Mouse (Mus musculus) urinary bladder, postnatal 25 days (tissue): ENCODE results near the gene Mrpl27.
"Not testable (repeated sequence)": the region's sequence is repeated elsewhere in the genome, so short reads cannot be mapped to it uniquely, and the experiment has no call there.

Experiments used
- DNase-seq: peaks from one replicate; pipeline ENCODE4 v3.0.0; 2022; ENCODE audit warnings: low spot score

Gene Mrpl27

DNA sequence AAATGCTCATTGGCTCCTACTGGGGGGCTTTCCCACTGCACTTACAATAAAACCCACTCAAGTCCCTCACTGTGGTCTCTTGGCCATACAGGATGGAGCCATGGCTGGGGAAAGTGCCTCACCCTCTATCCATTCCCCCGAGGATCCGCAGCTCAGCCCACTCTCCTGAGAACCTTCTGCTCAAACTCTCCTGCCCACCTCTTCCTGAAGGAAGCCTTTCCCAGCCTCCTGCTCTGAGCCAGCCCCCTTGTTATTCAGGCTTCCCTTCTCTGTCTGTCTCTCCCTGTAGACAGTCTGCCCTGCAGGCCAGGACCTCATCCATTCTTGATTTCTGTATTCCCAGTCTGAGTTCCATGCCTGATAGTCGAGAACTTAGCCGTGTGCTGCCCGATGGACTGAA lies 21.4 kb downstream of the Mrpl27 start:
- no peak for DNase-seq

DNA sequence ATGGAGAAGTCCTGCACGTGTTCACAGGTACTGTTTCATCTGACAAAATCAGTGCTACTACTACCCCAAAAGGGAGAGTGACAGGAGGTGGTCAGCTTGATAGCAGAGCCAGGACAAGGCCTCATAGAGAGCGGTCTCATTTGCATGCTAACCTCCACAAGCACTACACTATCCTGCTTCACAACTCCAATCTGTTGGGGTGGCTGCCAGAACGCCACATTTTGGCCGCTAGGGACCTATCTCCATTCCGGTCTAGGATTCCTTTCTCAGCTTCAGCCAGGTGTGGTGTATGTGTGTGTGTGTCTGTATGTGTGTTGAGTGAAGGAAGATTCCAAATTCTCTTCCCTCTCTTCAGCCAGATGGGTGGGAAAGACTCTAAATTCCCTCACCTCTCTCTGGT lies 21.9 kb downstream of the Mrpl27 start:
- DNase-seq: no peak

DNA sequence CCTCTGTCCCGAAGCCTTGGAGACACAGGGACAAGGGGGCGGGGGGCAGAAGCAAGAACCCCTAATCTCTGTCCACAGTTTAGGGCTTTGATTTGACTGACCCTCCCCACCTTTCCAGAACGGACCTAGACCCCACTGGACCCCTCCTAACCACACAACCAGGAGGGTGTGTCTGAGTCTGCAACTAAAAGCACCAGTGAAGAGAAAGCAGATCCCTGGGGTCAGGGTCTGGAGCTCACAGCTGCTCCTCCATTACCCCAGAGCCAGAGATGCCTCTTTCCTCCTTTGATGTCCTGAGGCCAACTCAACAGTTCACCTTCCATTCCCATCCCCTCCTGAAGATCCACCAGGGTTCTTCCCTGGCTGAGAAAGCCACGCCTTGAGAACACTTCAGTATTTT lies 22.7 kb downstream of the Mrpl27 start:
- no peak for DNase-seq

DNA sequence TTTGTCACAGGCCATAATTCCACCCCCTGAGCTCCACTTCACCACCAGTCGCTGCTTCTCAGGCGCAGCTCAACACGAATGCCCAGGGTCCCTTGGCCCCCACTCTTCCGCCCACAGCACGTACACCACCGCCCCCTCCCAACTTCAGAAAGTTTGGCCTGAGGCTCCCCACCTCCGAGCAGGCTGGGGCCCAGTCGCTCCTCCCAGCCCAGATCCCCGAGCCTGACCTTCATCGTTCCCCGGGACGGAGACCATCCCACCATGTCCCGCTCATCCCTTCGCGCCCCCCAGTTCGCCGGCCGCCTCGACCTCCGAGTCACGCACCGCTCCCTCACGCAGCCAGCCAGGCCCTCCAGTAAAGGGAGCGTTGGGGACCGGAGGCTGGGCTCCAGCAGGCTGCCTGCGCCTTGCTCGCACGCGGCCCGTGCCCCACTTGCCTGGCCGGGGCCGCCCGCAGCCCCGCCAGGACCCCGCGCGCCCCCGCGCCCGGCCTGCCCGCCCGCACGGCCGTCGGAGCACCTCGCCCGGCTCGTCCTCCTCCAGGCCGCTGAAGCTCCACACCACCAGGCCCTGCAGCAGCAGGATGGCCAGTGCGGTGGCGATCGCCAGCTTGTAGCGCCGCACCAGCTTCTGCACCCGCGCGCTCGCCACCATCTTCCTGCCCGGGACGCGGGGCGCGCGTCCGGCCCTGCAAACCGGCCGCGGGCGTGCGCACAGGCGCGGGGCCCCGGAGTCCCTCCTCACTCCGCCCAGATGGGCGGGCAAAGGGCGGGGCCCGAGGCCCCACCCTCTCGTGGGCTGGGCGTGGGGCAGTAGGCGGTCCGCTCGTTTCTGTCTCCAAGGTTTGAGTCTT lies 23.4 kb downstream of the Mrpl27 start, which contains the start of gene Xylt2:
Xylt2 (minus strand) TSS at position 762 of the 853 bp plus-strand sequence.
- DNase-seq: peak; percentile 91

DNA sequence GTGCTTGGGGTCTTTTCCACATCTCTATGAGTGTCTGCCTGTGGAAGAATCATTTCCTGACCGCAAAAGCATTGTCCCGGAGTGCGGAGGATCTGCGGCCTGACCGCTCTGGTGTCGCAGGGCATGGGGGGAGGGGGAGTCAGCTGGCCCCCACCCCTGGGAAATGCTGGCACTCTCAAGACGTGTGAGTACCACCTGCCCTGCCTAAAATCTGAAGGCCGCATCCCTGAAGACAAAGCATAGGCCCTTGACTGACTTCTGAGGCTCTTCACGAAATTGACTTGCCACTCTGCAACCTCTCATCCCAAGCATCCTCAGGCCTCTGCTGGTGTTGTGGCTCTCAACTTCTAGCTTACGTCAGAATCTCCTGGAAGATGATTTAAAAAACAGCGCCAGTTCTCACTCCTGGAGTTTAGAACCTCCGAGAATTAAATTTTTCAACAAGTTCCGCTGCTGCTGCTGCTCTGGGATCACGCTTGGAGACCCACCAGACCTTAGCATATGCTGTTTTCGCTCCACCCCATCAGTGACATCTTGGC lies 24.1 kb downstream of the Mrpl27 start:
- no peak for DNase-seq

DNA sequence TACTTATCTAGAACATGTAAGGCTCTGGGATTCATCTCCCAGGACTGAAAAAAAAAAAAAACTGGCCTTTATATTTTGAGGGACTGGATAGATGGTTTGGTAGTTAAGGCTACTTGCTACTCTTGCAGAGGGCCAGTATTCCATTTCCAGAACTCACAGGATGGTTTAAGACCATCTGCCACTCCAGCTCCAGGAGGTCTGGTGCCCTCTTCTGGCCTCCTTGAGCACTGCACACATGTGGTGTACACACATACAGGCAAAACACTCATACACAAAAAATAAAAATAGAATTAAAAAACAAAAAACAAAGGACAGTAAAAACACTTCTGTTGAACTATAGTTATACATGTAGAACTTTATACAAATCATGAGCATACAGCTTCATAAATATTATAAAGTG lies 27.1 kb downstream of the Mrpl27 start:
- DNase-seq: no peak

DNA sequence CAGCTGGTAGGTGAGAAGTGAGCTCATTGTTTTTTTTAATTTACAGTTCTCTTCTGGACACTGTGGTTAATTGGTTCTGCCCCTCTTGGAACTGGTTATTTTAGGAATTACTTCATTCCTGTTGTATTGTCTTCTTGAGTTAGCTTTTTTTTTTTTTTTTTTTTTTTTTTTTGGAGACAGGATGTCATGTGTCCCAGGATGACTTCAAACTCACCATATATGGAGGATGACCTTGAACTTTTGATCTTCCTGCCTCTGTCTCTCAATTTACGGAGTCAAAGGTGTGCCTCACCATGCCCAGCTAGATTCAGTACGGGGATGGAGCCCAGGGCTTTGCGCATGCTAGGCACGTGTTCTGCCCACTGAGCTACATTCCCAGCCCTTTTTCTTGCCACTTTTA lies 28.1 kb downstream of the Mrpl27 start:
- no peak for DNase-seq

DNA sequence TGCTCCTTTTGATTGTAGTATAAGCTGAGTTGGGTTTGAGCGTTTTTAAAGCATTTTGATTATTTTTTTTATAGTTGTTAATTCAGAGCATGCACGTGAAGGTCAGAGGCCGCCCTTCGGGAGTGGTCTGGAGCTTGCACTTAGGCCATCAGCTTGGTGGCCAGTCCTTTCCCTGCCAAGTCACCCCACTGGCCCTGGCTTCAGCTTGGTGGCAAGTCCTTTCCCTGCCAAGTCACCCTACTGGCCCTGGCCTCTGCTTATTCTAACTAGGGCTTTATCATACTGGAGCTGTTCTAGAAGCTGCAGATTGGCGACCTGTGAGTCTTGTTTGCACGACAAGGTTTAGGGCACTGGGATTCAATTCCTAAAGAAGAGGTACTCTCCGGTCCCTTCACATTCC lies 28.9 kb downstream of the Mrpl27 start:
- no peak for DNase-seq

DNA sequence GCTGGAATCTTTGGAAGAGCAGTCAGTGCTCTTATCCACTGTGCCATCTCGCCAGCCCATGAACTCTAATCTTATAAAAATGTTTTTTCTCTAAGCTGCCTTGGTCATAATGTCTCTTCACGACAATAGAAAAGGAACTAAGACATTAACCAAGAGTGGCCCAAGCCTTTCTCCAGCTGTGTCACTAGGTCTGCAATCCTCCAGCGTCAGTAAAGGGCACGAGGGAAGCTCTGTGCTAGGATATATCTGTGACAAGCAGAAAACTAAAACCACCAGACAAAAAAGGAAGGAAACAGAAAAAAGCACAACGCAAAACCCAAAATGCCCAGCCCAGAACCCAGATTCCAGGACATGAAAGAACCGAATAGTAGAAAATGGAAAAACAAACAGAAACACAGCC lies 33.6 kb downstream of the Mrpl27 start:
- DNase-seq: no peak

DNA sequence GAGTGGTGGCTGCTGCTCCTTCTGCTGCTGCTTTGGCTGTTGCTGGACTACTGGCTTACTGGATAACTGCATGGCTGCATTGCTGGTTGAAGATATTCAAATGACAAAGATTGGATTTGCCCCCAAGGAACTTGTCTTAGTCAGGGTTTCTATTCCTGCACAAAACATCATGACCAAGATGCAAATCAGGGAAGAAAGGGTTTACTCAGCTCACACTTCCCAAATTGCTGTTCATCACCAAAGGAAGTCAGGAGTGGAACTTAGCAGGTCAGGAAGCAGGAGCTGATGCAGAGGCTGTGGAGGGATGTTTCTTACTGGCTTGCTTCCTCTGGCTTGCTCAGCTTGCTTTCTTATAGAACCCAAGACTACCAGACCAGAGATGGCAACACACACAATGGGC lies 38.9 kb downstream of the Mrpl27 start:
- not testable (repeated sequence) for DNase-seq

DNA sequence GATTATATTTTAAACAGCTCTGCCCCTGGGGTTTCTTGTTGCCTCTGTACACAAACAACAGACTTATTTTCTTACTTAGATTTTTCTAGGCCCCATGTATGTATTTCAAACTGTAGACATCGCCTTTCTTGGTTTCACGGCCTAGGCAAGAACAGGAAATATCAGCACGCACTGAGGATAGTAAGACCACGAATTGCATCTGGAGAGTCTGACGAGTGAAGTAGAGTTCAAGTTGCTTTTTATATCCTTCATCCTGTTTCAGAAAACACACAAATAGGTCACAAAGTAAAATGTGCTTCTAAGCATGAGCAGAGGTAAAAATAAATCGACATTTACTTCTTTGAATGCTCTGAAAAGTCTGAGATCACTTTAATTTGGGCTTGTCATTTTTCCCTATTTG lies 41.9 kb downstream of the Mrpl27 start:
- no peak for DNase-seq

DNA sequence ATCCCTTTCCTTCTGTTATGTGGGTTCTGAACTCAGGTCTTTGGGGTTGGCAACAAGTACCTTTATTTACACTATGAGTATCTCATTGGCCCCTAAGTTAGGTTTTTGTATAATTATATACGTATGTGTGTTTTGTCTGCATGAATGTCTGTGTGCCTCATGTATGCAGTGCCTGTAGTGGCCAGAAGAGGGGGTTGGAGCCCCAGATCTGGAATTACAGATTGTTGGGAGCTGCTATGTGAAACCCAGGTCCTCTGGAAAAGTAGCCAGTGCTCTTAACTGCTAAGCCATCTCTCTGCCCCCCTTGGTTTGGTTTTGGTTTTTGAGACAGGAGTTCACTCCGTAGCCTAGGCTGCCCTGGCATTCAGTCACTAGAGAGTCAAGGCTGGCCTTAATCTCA lies 43.6 kb downstream of the Mrpl27 start:
- no peak for DNase-seq

DNA sequence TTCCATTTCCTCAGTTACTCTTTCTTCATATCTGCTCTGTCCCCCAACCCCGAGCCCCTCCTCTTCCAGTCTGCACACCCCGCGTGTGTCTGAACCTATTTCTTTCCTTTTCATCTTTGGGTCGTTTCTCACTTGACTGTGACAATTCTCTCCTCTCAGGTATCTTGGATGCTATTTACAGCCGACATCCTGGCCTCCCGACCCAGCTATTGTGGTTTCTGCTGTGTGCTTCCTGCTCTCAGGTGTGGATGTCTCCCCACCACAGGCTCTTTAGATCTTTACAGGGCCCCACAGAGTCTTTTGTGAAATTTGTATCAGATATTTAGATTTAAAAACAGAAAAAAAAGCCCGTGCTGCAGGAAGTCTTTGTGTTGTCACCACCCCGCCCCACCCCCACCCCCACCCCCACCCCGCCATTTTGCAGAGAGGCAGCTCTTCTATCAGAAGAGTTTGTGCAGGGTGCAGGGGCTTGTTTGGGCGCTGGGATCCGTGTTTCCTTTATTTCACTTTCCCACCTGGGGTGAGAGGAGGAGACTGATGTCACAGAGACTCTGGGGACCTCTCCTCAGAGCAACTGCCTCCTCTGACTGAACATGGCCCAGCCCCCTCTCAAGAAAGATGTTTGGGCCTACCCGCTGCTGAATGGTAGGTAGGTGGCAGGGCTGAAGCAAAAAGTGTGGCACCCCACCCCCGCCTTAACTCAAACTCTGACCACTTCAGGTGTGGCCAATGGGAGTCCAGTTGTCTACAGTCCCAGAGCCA lies 44.3 kb downstream of the Mrpl27 start:
- DNase-seq: no peak

DNA sequence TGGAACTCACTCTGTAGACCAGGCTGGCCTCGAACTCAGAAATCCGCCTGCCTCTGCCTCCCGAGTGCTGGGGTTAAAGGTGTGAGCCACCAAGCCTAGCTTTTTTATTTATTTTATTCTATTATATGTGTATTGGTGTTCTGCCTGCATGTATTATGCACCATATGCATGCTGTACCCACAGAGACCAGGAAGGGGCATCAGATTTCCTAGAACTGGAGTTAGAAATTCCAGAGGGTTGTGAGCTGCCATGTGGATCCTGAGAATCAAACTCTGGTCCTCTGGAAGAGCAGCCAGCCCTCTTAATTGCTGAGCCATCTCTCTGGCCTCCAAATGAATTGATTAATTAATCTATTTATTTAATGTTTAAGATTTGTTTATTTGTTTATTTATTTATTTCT lies 45.8 kb downstream of the Mrpl27 start:
- no peak for DNase-seq

DNA sequence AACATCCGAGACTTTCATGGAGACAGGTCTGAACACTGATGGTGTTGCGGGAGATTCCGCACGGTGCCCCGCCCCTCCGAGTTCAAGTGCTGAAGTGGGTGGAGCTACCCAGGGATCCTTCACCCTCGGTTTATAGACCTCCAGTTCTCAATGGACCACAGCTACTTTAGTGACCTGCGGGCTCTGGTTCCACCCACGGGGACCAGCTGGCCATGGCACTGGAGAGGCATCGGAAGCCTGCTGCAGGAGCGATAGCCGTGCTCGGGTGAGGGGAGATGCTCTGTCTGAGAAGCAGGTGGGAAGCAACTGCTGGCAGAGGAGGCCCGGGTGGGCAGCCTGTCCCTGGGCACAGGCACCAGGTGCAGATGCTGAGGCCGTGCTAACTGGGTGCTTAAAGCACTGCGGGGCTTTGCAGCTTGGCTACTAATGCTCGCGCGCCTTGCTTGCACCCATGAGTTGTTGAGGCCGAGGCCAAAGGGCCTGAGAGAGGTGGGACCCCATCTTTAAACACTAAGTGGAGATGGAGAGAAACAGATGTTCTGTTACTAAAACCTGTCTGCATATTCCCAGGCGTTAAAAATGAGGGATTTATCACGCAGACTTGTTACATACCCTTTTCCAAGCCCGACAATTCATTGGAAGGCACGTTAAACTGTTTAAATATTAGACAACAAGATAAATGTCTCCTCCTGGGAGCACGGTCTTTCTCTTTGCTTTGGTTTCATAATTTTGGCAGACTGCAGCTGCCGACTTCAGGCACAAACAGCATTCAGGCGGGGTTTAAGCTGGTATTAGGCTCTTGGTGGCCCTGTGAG lies 48.0 kb downstream of the Mrpl27 start:
- no peak for DNase-seq

DNA sequence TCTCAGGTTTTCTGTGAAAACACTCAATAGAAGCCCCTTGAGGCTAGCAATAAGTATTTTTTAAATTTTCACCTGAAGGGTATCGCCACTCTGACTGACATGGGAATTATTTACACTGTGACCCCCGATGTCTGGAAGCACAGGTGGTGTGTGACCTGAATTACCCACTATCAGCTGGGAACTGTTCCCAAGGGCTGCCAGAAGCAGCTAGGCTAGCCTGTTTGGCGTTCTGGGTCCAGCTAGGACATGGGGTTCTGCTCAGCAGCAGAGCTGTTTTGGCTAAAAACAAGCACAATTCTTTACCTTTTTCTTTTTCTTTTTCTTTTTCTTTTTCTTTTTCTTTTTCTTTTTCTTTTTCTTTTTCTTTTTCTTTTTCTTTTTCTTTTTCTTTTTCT lies 48.6 kb downstream of the Mrpl27 start:
- DNase-seq: no peak

DNA sequence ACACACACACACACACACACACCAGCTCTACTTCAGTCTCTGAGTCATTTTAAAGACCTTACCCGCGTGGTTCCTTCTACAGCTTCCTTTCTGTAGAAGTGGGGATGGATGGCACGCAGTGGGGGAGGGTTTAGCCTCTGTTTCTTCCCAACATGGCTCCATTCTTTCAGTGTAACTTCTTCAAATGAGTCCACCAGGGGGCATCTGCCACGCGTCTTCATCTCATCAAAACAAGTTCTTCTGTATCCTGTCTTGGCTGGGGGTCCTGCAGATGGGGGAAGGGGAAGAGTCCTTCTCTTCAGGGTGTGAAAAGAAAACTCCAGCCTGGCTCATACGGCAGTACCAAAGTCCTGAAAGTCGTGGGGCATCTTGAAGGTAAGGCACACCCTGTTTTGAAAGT lies 50.5 kb downstream of the Mrpl27 start:
- DNase-seq: no peak

DNA sequence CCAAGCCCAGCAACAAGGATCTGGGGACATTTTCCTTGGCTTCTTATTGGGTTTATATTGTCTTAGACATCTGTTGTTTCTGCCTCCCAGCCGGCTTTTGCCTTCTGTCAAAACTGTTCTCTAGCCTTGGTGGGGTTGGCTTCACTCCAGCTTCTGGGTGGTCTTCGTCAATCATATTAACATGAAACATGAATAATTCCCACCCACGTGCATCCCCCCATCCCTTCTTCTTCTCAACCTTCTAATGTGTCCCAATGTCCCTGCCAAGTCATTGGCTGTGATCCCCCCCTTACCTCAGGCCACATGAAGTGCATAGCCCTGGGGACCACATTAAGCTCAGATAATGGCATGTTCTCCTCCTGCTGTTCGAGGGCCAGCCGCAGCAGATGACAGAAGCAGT lies 50.9 kb downstream of the Mrpl27 start, which contains the start of gene Gm11541:
Gm11541 (minus strand) TSS at position 28 of the 400 bp plus-strand sequence.
- DNase-seq: no peak
